Mouse (Mus musculus) right cerebral cortex, postnatal 25 days (tissue): ENCODE results near the gene Gm42906.

Experiments used
- DNase-seq: peaks from one replicate; pipeline ENCODE4 v3.0.0; 2022

Gm42906 gene

GRCm38 (mm10) chr5:151142241-151142640 lies 285.7 kb downstream of the Gm42906 start:
- no peak for DNase-seq

GRCm38 (mm10) chr5:151137901-151138300 lies 290.1 kb downstream of the Gm42906 start:
- DNase-seq: no peak

GRCm38 (mm10) chr5:151137311-151137710 lies 290.7 kb downstream of the Gm42906 start:
- no peak for DNase-seq

GRCm38 (mm10) chr5:151135965-151136364 lies 292.0 kb downstream of the Gm42906 start:
- no peak for DNase-seq

- DNase-seq: no peak
These were observed 292.7 kb downstream of the Gm42906 start for GRCm38 (mm10) chr5:151135078-151135826.

GRCm38 (mm10) chr5:151134202-151134601 lies 293.8 kb downstream of the Gm42906 start:
- DNase-seq: no peak

GRCm38 (mm10) chr5:151133744-151134143 lies 294.2 kb downstream of the Gm42906 start:
- DNase-seq: no peak

GRCm38 (mm10) chr5:151129762-151130161 lies 298.2 kb downstream of the Gm42906 start:
- DNase-seq: no peak

GRCm38 (mm10) chr5:151127298-151127717 lies 300.7 kb downstream of the Gm42906 start:
- DNase-seq: no peak

GRCm38 (mm10) chr5:151126608-151127005 lies 301.4 kb downstream of the Gm42906 start:
- DNase-seq: no peak

- no peak for DNase-seq
These were observed 301.9 kb downstream of the Gm42906 start for GRCm38 (mm10) chr5:151125985-151126607.

- no peak for DNase-seq
These were observed 310.1 kb downstream of the Gm42906 start for GRCm38 (mm10) chr5:151117846-151118245.

GRCm38 (mm10) chr5:151116192-151116887 lies 311.6 kb downstream of the Gm42906 start:
- no peak for DNase-seq

GRCm38 (mm10) chr5:151112743-151113142 lies 315.2 kb downstream of the Gm42906 start:
- DNase-seq: no peak

- no peak for DNase-seq
These were observed 316.7 kb downstream of the Gm42906 start for GRCm38 (mm10) chr5:151111080-151111871.

GRCm38 (mm10) chr5:151110461-151110908 lies 317.5 kb downstream of the Gm42906 start:
- peak; percentile 44 for DNase-seq

- no peak for DNase-seq
These were observed 318.1 kb downstream of the Gm42906 start for GRCm38 (mm10) chr5:151109822-151110221.

- no peak for DNase-seq
These were observed 319.0 kb downstream of the Gm42906 start for GRCm38 (mm10) chr5:151108955-151109354.

GRCm38 (mm10) chr5:151108291-151108897 lies 319.6 kb downstream of the Gm42906 start:
- no peak for DNase-seq

GRCm38 (mm10) chr5:151106841-151107240 lies 321.1 kb downstream of the Gm42906 start:
- DNase-seq: no peak

- no peak for DNase-seq
These were observed 322.6 kb downstream of the Gm42906 start for GRCm38 (mm10) chr5:151105054-151105971.
